Mouse (Mus musculus) A20 (cell line): ENCODE measurements around the gene Afp.
A peak's percentile ranks its signal among the peaks of the same experiment; 100 is the strongest.

Source experiments
- DNase-seq: peaks from one replicate; pipeline ENCODE4 v3.0.0-alpha.2; 2011; ENCODE audit warnings: low read depth, low spot score

Afp gene

GRCm38 (mm10) chr5:90490518-90490917, at the start of gene Afp:
Afp (plus strand) TSS chr5:90490737.
- no peak for DNase-seq

GRCm38 (mm10) chr5:90447577-90447976, 43.0 kb upstream of the Afp start:
- no peak for DNase-seq

GRCm38 (mm10) chr5:90449961-90450360, 40.6 kb upstream of the Afp start:
- DNase-seq = no peak

- DNase-seq = no peak
These were observed 37.8 kb upstream of the Afp start for GRCm38 (mm10) chr5:90452711-90453110.

- no peak for DNase-seq
These were observed 33.3 kb upstream of the Afp start for GRCm38 (mm10) chr5:90457241-90457640.

GRCm38 (mm10) chr5:90458727-90459126, 31.8 kb upstream of the Afp start:
- no peak for DNase-seq

- DNase-seq = no peak
These were observed 29.9 kb upstream of the Afp start, which contains the start of gene Alb for GRCm38 (mm10) chr5:90460619-90461018. Alb (plus strand) TSS chr5:90460897.

GRCm38 (mm10) chr5:90466806-90467205, 23.7 kb upstream of the Afp start:
- DNase-seq = no peak

- no peak for DNase-seq
These were observed 23.3 kb upstream of the Afp start for GRCm38 (mm10) chr5:90467245-90467644.

- DNase-seq = no peak
These were observed 19.7 kb upstream of the Afp start for GRCm38 (mm10) chr5:90470836-90471235.

GRCm38 (mm10) chr5:90473902-90474301, 16.6 kb upstream of the Afp start:
- no peak for DNase-seq

GRCm38 (mm10) chr5:90474369-90474768, 16.2 kb upstream of the Afp start:
- no peak for DNase-seq

- DNase-seq = no peak
These were observed 13.8 kb upstream of the Afp start for GRCm38 (mm10) chr5:90476741-90477140.

GRCm38 (mm10) chr5:90477308-90478140, 13.0 kb upstream of the Afp start:
- no peak for DNase-seq

GRCm38 (mm10) chr5:90478886-90479285, 11.7 kb upstream of the Afp start:
- no peak for DNase-seq

- no peak for DNase-seq
These were observed 4.9 kb upstream of the Afp start for GRCm38 (mm10) chr5:90485597-90485996.

GRCm38 (mm10) chr5:90488323-90488722, 2.2 kb upstream of the Afp start:
- DNase-seq = no peak

- DNase-seq = peak; percentile 75
These were observed 1.9 kb downstream of the Afp start for GRCm38 (mm10) chr5:90492440-90492839.

- DNase-seq = no peak
These were observed 3.8 kb downstream of the Afp start for GRCm38 (mm10) chr5:90494308-90494707.

GRCm38 (mm10) chr5:90499509-90499908, 9.0 kb downstream of the Afp start:
- DNase-seq = no peak

GRCm38 (mm10) chr5:90500714-90501113, 10.2 kb downstream of the Afp start:
- peak; percentile 69 for DNase-seq

GRCm38 (mm10) chr5:90501752-90502151, 11.2 kb downstream of the Afp start:
- DNase-seq = no peak

GRCm38 (mm10) chr5:90504742-90505141, 14.2 kb downstream of the Afp start:
- no peak for DNase-seq

- no peak for DNase-seq
These were observed 16.0 kb downstream of the Afp start for GRCm38 (mm10) chr5:90506507-90506906.
